Mouse (Mus musculus): ENCODE data around the gene Grm5. TPM values are rescaled to one million over a fixed set of nuclear protein-coding genes. Genes with fewer than 3 reads are reported as not detected.
A peak's percentile ranks its signal among the peaks of the same experiment; 100 is the strongest.

Gene Grm5
- polyA plus RNA-seq, 2 experiments: under 0.01 TPM; not detected in 1

- H3K27me3 ChIP-seq (ENCODE audit: control insufficient read depth, insufficient read depth, low read length): no peaks in the 10 kb centered on the region
- no peak overlapping the region for H3K9ac ChIP-seq (replicated peaks)
- no peak for ATAC-seq (ENCODE audit: insufficient read depth)
- H3K27ac ChIP-seq: no peak overlapping the region
- no peaks in the 10 kb centered on the region for H3K4me1 ChIP-seq (replicated peaks; ENCODE audit: control insufficient read depth in 2 of 2, insufficient read depth in 2 of 2, low read length in 1 of 2)
- TF ChIP-seq CTCF (IDR thresholded peaks at IDR 0.05; ENCODE audit: low read depth) (no peak), EP300 (IDR thresholded peaks at IDR 0.05; ENCODE audit: low read depth) (no peak)
- DNase-seq (ENCODE audit: low read depth in 3 of 3, low spot score in 3 of 3): no peak
- no peak overlapping the region for H3K4me3 ChIP-seq (ENCODE audit: insufficient read depth in 1 of 2, low read depth in 2 of 2, low read length in 2 of 2)
- no peaks in the 10 kb centered on the region for H3K36me3 ChIP-seq (replicated peaks; ENCODE audit: control insufficient read depth, insufficient read depth, low read depth)
- no peaks in the 10 kb centered on the region for H3K9me3 ChIP-seq (ENCODE audit: control insufficient read depth, low read length)
- 42% methylated on average over 1 of the region's 1 CpGs for WGBS (ENCODE audit: insufficient replicate concordance)
- H3K4me2 ChIP-seq (ENCODE audit: low read depth): no peak overlapping the region
Measured at GRCm38 (mm10) chr7:88054224-88054938, 470.4 kb downstream of the Grm5 start.

GRCm38 (mm10) chr7:88056438-88056837 is 472.5 kb downstream of the Grm5 start:
- 55% methylated on average over 2 of the region's 2 CpGs for WGBS (ENCODE audit: insufficient replicate concordance)
- no peaks in the 10 kb centered on the region for H3K27me3 ChIP-seq (ENCODE audit: control insufficient read depth, insufficient read depth, low read length)
- no peak for TF ChIP-seq CTCF (IDR thresholded peaks at IDR 0.05; ENCODE audit: low read depth)
- H3K27ac ChIP-seq: no peak overlapping the region
- H3K9ac ChIP-seq (replicated peaks): no peak overlapping the region
- no peak overlapping the region for H3K4me2 ChIP-seq (ENCODE audit: low read depth)
- no peaks in the 10 kb centered on the region for H3K9me3 ChIP-seq (ENCODE audit: control insufficient read depth, low read length)
- no peaks in the 10 kb centered on the region for H3K4me1 ChIP-seq (replicated peaks; ENCODE audit: control insufficient read depth in 2 of 2, insufficient read depth in 2 of 2, low read length in 1 of 2)
- no peak overlapping the region for H3K4me3 ChIP-seq (ENCODE audit: insufficient read depth in 1 of 2, low read depth in 2 of 2, low read length in 2 of 2)
- H3K36me3 ChIP-seq (replicated peaks; ENCODE audit: control insufficient read depth, insufficient read depth, low read depth): no peaks in the 10 kb centered on the region
- ATAC-seq (ENCODE audit: insufficient read depth) (no peak), DNase-seq (ENCODE audit: low read depth in 3 of 3, low spot score in 3 of 3) (no peak)

- no peaks in the 10 kb centered on the region for H3K4me1 ChIP-seq (replicated peaks; ENCODE audit: control insufficient read depth in 2 of 2, insufficient read depth in 2 of 2, low read length in 1 of 2)
Measured at GRCm38 (mm10) chr7:88091115-88091514, 507.1 kb downstream of the Grm5 start.

GRCm38 (mm10) chr7:88096536-88097107 is 512.7 kb downstream of the Grm5 start:
- Histone ChIP-seq H3K27ac (no peak overlapping the region), H3K27me3 (ENCODE audit: control insufficient read depth, insufficient read depth, low read length) (no peaks in the 10 kb centered on the region), H3K36me3 (replicated peaks; ENCODE audit: control insufficient read depth, insufficient read depth, low read depth) (no peaks in the 10 kb centered on the region), H3K9me3 (ENCODE audit: control insufficient read depth, low read length) (no peaks in the 10 kb centered on the region), H3K4me1 (replicated peaks; ENCODE audit: control insufficient read depth in 2 of 2, insufficient read depth in 2 of 2, low read length in 1 of 2) (no peaks in the 10 kb centered on the region), H3K4me3 (ENCODE audit: insufficient read depth in 1 of 2, low read depth in 2 of 2, low read length in 2 of 2) (no peak overlapping the region), H3K9ac (replicated peaks) (no peak overlapping the region), H3K4me2 (ENCODE audit: low read depth) (no peak overlapping the region)
- TF ChIP-seq EP300 (IDR thresholded peaks at IDR 0.05; ENCODE audit: low read depth): no peak
- no peak for TF ChIP-seq CTCF (IDR thresholded peaks at IDR 0.05; ENCODE audit: low read depth)
- 10% methylated on average over 1 of the region's 1 CpGs for WGBS (ENCODE audit: insufficient replicate concordance)
- DNase-seq (ENCODE audit: low read depth in 3 of 3, low spot score in 3 of 3) (no peak), ATAC-seq (ENCODE audit: insufficient read depth) (no peak)

More at GRCm38 (mm10) chr7:88091115-88091514, 507.1 kb downstream of the Grm5 start:
- ATAC-seq (ENCODE audit: insufficient read depth): no peak
- no peak for TF ChIP-seq EP300 (IDR thresholded peaks at IDR 0.05; ENCODE audit: low read depth)
- no peak for TF ChIP-seq CTCF (IDR thresholded peaks at IDR 0.05; ENCODE audit: low read depth)
- H3K27me3 ChIP-seq (ENCODE audit: control insufficient read depth, insufficient read depth, low read length): no peaks in the 10 kb centered on the region
- H3K4me3 ChIP-seq (ENCODE audit: insufficient read depth in 1 of 2, low read depth in 2 of 2, low read length in 2 of 2): no peak overlapping the region
- no peak overlapping the region for H3K9ac ChIP-seq (replicated peaks)
- H3K4me2 ChIP-seq (ENCODE audit: low read depth): no peak overlapping the region
- H3K27ac ChIP-seq: no peak overlapping the region
- no peaks in the 10 kb centered on the region for H3K36me3 ChIP-seq (replicated peaks; ENCODE audit: control insufficient read depth, insufficient read depth, low read depth)
- DNase-seq (ENCODE audit: low read depth in 3 of 3, low spot score in 3 of 3): no peak
- H3K9me3 ChIP-seq (ENCODE audit: control insufficient read depth, low read length): no peaks in the 10 kb centered on the region

GRCm38 (mm10) chr7:88097715-88098114 is 513.7 kb downstream of the Grm5 start:
- no peak overlapping the region for H3K9ac ChIP-seq (replicated peaks)
- 0% methylated on average over 1 of the region's 1 CpGs for WGBS (ENCODE audit: insufficient replicate concordance)
- DNase-seq (ENCODE audit: low read depth in 3 of 3, low spot score in 3 of 3): peak in 1 of 3 experiments; percentile 3
- ATAC-seq (ENCODE audit: insufficient read depth): no peak
- TF ChIP-seq EP300 (IDR thresholded peaks at IDR 0.05; ENCODE audit: low read depth) (no peak), CTCF (IDR thresholded peaks at IDR 0.05; ENCODE audit: low read depth) (peak; percentile 57)
- no peaks in the 10 kb centered on the region for H3K36me3 ChIP-seq (replicated peaks; ENCODE audit: control insufficient read depth, insufficient read depth, low read depth)
- no peaks in the 10 kb centered on the region for H3K9me3 ChIP-seq (ENCODE audit: control insufficient read depth, low read length)
- no peak overlapping the region for H3K4me3 ChIP-seq (ENCODE audit: insufficient read depth in 1 of 2, low read depth in 2 of 2, low read length in 2 of 2)
- H3K27me3 ChIP-seq (ENCODE audit: control insufficient read depth, insufficient read depth, low read length): no peaks in the 10 kb centered on the region
- H3K27ac ChIP-seq: no peak overlapping the region
- no peak overlapping the region for H3K4me2 ChIP-seq (ENCODE audit: low read depth)
- H3K4me1 ChIP-seq (replicated peaks; ENCODE audit: control insufficient read depth in 2 of 2, insufficient read depth in 2 of 2, low read length in 1 of 2): no peaks in the 10 kb centered on the region
